Mouse (Mus musculus) splenic B cell, adult 2 months (primary cell): ENCODE measurements around the gene Hrasls.

Experiments used
- DNase-seq: peaks from one replicate; pipeline ENCODE4 v3.0.0-alpha.2; 2011; ENCODE audit warnings: low read depth, low spot score
- H3K27me3 ChIP-seq: 2 replicates; pipeline ENCODE4 v1.6.1; 2012; ENCODE audit warnings: mild to moderate bottlenecking, low read length, moderate library complexity, mixed read lengths; ENCODE audit not compliant: control insufficient read depth, poor library complexity, insufficient read depth, severe bottlenecking
- H3K36me3 ChIP-seq: 2 replicates; pipeline ENCODE4 v1.6.1; 2012; ENCODE audit warnings: mild to moderate bottlenecking, low read length, moderate library complexity, mixed read lengths; ENCODE audit not compliant: control insufficient read depth, poor library complexity, insufficient read depth, severe bottlenecking

Hrasls gene

DNA sequence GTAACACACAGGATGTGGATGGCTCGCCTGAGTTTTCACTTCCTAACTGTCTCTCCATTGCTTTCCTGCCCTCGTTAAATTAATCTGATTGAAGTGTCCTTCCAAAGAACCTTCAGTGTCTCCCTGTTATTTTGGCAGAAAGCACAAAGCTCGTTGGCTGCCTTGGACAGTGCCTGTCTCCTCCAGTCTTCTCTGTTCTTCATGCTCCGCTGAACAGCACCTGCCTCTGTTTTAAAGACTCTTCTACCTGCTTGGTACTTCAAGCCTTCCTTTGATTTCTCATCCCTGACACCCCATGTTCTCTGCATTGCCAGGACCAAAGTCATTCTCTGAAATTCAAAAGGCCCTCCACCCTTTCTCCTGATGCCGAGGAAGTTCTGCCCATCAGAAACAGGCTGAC lies 26.5 kb downstream of the Hrasls start:
- Histone ChIP-seq H3K36me3 (no peaks in the 10 kb centered on the region), H3K27me3 (no peaks in the 10 kb centered on the region)
- no peak for DNase-seq

GRCm38 (mm10) chr16:29254325-29254724 lies 44.8 kb downstream of the Hrasls start:
- Histone ChIP-seq H3K27me3 (no peaks in the 10 kb centered on the region), H3K36me3 (no peaks in the 10 kb centered on the region)
- DNase-seq = no peak
